Mouse (Mus musculus) heart, postnatal 0 days (tissue): ENCODE measurements around the gene Sept9.

Experiments used
- CTCF ChIP-seq: IDR thresholded peaks from 2 replicates; pipeline ENCODE4 v1.5.1; 2016; ENCODE audit warnings: antibody characterized with exemption, control low read depth, low read depth
- EP300 ChIP-seq: IDR thresholded peaks from 2 replicates; pipeline ENCODE4 v1.6.1; 2016; ENCODE audit warnings: antibody characterized with exemption, low read depth

DNA sequence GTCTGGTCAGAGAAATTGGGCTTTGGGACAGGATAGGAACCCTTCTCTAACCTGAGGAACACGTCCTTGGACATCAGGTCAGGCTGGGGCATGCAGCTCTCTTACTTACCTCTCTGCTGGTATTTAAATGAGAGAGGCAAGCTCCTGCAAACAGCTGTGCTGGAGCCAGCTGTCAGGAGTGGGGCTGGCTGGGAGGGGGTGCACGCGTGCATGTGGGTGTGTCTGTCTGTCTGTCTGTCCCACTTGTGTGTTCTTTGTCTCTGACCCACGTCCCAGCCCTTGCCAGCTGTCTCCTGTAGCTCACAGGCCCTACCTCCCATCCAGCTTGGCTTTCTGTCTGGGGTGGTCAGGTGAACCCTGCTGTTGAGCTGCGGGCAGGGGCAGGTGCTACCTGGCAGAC, 75.5 kb downstream of the Sept9 start:
- TF ChIP-seq CTCF: no peak
- TF ChIP-seq EP300: no peak
